Mouse (Mus musculus): ENCODE data around the gene Tacc2. TPM values are rescaled to one million over a fixed set of nuclear protein-coding genes. Genes with fewer than 3 reads are reported as not detected.
"Not testable (repeated sequence)": the region's sequence is repeated elsewhere in the genome, so short reads cannot be mapped to it uniquely, and the experiment has no call there.

Tacc2 gene
- polyA plus RNA-seq, 1 experiment from 2014 or later: 40.9 TPM

DNA sequence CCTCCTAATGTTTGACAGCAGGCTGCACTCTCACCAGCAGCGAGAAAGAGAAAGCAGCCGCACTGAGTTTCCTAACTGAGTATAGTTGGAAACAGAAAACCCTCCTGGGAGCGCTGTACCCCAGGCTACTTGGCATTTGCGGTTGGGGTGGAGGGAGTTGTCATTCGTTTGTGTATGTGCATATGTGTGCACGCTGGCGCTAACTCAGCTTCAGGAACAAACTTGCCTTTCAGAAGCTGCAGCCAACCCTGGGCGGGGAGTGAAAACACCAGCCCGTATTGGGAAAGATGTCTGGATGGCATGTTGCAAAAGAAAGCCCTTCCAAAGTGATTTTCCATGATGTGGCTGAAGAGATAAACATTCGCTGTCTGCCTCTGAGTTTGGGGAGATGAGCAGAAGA lies 257 bp upstream of the Tacc2 start:
- H3K4me3 ChIP-seq: no peak overlapping the region
- no peak for DNase-seq (ENCODE audit: low spot score)
- H3K36me3 ChIP-seq: no peaks in the 10 kb centered on the region
- WGBS: 39% methylated on average over 10 of the region's 10 CpGs
- H3K27me3 ChIP-seq (ENCODE audit: low read depth, poor library complexity, severe bottlenecking): no peaks in the 10 kb centered on the region
- peaks cover 16% of the 10 kb centered on the region for H3K4me1 ChIP-seq
- no peak overlapping the region for H3K27ac ChIP-seq (replicated peaks)
- no peaks in the 10 kb centered on the region for H3K9me3 ChIP-seq (replicated peaks)

GRCm38 (mm10) chr7:130578066-130578465 lies 828 bp downstream of the Tacc2 start:
- WGBS: 89% methylated on average over 2 of the region's 2 CpGs
- DNase-seq (ENCODE audit: low spot score): no peak

DNA sequence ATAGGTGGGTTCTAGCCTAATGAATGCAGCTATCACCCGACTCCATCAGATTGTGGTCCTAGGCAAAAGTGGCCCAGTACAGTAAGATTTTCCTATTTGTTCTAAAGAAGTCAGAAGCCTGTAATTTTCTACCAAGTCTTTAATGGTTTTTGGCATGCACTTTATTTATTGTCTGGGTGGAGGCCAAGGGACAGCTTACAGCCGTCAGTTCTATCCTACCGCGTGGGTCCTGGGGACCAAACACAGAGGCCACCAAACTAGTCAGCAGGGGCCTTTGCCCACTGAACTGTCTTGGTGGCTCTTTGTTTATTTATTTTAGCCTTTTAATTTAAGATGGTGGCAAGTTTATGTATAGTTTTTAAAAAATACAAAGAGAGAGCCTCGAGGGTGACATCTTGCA lies 1.4 kb downstream of the Tacc2 start:
- Histone ChIP-seq H3K27me3 (ENCODE audit: low read depth, poor library complexity, severe bottlenecking) (no peaks in the 10 kb centered on the region), H3K27ac (replicated peaks) (no peak overlapping the region), H3K36me3 (no peaks in the 10 kb centered on the region), H3K4me3 (no peak overlapping the region), H3K4me1 (peaks cover 16% of the 10 kb centered on the region), H3K9me3 (replicated peaks) (no peaks in the 10 kb centered on the region)
- DNase-seq (ENCODE audit: low spot score): no peak
- 90% methylated on average over 5 of the region's 5 CpGs for WGBS

More at GRCm38 (mm10) chr7:130578066-130578465, 828 bp downstream of the Tacc2 start:
- H3K4me3 ChIP-seq: no peak overlapping the region
- H3K27me3 ChIP-seq (ENCODE audit: low read depth, poor library complexity, severe bottlenecking): no peaks in the 10 kb centered on the region
- no peaks in the 10 kb centered on the region for H3K9me3 ChIP-seq (replicated peaks)
- no peak overlapping the region for H3K27ac ChIP-seq (replicated peaks)
- peaks cover 16% of the 10 kb centered on the region for H3K4me1 ChIP-seq
- no peaks in the 10 kb centered on the region for H3K36me3 ChIP-seq

DNA sequence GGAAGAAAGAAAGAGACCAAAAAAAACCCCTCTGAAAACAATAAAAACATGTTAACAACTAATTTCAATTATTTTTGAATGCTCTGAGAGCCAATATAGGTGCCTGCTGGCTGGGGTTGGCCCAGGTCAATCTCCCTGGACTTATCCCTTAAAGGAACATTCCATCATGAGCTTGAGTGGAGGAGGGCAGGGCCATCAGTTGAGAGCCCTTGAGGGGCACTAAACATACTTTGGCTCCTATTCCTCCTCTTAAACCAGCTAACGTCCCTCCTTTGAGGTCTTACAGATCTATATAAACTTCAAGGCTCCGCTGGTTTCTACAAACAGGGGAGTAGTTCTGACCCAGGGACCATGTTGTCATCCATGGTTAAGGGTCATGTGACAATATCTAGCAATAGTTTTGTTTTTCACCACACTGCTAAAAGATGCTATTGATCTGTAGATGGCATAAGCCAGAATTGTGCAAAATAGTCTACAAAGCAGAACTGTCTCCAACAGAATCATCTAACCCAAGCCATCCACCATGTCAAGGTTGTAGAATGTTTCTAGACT lies 9.4 kb downstream of the Tacc2 start:
- H3K27ac ChIP-seq (replicated peaks): no peak overlapping the region
- H3K4me3 ChIP-seq: no peak overlapping the region
- 84% methylated on average over 2 of the region's 2 CpGs for WGBS
- H3K4me1 ChIP-seq: peaks cover 20% of the 10 kb centered on the region
- H3K36me3 ChIP-seq: no peaks in the 10 kb centered on the region
- peaks cover 5% of the 10 kb centered on the region; the same call in 1 of the 2 replicates for H3K27me3 ChIP-seq (ENCODE audit: low read depth, poor library complexity, severe bottlenecking)
- no peaks in the 10 kb centered on the region for H3K9me3 ChIP-seq (replicated peaks)
- DNase-seq (ENCODE audit: low spot score): no peak

DNA sequence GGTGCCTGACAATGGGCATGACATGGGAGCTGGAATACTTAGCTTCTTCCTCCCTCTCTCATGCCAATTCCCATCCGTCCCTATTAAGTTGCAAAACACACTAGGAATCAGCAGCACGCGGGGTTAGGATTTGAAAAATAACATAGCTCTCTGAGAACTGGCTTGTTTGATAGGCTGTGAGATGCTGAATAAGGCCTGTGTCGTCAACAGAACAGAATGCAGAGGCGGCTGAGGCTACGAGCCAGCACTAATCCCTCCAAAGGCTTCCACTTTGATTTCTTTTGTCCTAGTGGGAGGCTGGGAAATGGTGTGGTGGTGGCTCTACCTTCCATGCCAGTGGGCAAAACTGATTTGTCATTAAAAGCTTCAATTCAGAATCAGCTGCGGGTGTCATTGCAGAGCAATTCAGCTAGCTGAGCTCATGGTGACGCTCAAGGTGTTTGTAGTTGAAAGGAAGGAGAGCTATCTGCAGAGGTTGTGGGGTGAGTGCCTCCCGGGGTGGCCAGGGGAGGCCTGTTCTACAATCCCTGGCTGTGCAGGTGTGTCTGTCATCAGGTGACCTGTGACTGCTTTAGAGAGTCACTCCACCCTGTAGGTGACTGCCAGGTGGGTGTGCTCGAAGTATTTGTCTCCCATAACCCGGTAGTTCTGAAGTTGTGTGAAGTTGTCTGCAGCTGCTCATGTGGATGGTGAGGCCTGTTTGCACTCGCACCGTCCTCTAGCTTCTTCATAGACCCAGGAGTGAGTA lies 13.0 kb downstream of the Tacc2 start:
- peaks cover 24% of the 10 kb centered on the region for H3K4me1 ChIP-seq
- H3K4me3 ChIP-seq: no peak overlapping the region
- H3K27ac ChIP-seq (replicated peaks): peak overlapping the region; percentile 78
- H3K9me3 ChIP-seq (replicated peaks): no peaks in the 10 kb centered on the region
- 40% methylated on average over 13 of the region's 13 CpGs for WGBS
- peak; percentile 30 for DNase-seq (ENCODE audit: low spot score)
- H3K27me3 ChIP-seq (ENCODE audit: low read depth, poor library complexity, severe bottlenecking): peaks cover 5% of the 10 kb centered on the region; the same call in 1 of the 2 replicates
- H3K36me3 ChIP-seq: no peaks in the 10 kb centered on the region

DNA sequence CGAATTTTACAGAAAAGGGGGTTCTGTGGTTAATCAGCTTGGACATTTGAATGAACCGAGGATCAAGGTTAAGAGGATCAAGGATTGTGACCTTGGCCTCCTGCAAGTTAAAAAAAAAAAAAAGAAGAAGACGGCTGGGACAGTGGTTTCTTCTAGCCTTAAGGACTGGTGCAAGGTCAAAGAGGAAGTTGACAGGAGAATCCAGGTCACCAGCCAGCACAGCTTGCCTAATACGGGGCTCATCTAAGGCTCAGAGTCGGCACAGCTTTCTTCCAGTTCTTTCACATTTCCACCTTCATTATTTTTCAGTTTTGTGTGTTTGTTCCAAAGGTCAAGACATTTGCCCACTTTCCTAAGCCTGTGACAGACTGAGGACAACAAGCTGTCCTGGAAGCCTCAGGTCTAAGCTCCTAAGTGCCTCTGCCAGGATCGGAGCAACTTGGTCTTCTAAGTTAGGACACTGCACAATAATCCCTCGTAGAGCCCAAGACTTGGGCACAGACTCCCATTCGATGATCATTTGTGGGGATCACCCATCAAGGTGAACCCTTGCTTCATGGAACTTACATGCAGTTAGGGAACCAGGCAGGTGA lies 13.7 kb downstream of the Tacc2 start:
- WGBS: 59% methylated on average over 8 of the region's 8 CpGs
- DNase-seq (ENCODE audit: low spot score): no peak
- H3K4me1 ChIP-seq: peaks cover 24% of the 10 kb centered on the region
- H3K36me3 ChIP-seq: no peaks in the 10 kb centered on the region
- no peak overlapping the region for H3K4me3 ChIP-seq
- peaks cover 5% of the 10 kb centered on the region; the same call in 1 of the 2 replicates for H3K27me3 ChIP-seq (ENCODE audit: low read depth, poor library complexity, severe bottlenecking)
- H3K27ac ChIP-seq (replicated peaks): peak overlapping the region; percentile 78
- no peaks in the 10 kb centered on the region for H3K9me3 ChIP-seq (replicated peaks)

GRCm38 (mm10) chr7:130592975-130593374 lies 15.7 kb downstream of the Tacc2 start:
- H3K4me1 ChIP-seq: peaks cover 39% of the 10 kb centered on the region
- not testable (repeated sequence) for H3K27ac ChIP-seq (replicated peaks); H3K27me3 ChIP-seq (ENCODE audit: low read depth, poor library complexity, severe bottlenecking); H3K36me3 ChIP-seq; H3K9me3 ChIP-seq (replicated peaks); DNase-seq (ENCODE audit: low spot score); H3K4me3 ChIP-seq
- WGBS: no CpG with 5 or more reads among the region's 11 CpGs

DNA sequence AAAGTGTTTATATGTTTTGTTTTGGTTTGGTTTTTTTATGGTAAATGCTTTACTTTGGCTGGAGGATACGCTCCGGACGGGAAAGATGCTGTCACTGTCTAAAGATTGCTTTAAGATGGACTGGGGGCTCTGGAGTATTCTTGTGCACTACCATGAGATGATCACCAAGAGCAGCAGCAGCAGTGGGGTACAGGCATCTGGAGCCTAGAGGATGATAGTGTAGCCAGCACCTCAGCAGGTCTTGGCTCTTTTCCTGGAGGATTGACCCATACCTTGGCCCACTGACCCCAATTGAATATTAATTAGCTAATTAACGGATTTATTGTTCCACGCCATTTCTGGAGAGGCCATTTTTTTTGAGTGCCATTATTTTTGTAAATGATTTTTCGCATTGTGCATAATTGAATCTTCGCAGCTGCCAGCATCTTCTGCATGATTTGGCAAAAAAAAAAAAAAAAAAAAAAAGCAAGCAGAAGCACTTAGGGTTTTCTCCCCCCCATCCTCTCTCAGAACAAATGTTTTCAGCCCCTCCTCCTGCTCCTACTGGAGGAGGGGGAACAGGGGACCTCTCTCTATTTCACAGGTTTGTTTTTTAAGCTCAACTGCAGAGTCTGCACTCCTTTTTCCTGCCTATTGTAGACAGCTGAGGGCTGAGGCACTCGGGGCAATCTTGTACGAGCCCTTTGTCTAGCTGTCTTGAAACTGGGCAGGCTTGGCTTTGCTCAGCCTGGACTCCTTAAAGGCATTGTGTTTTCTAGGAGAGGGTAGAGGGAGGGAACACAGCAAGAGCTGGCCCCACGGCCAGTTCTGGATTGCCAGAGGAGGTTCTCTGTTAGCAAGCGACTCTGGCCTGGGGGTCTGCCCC lies 16.4 kb downstream of the Tacc2 start:
- WGBS: 53% methylated on average over 8 of the region's 11 CpGs
- not testable (repeated sequence) for DNase-seq (ENCODE audit: low spot score); H3K36me3 ChIP-seq; H3K4me3 ChIP-seq; H3K27me3 ChIP-seq (ENCODE audit: low read depth, poor library complexity, severe bottlenecking); H3K9me3 ChIP-seq (replicated peaks)
- peaks cover 42% of the 10 kb centered on the region for H3K4me1 ChIP-seq
- peak overlapping the region; percentile 65; the same call in 1 of the 2 replicates for H3K27ac ChIP-seq (replicated peaks)

DNA sequence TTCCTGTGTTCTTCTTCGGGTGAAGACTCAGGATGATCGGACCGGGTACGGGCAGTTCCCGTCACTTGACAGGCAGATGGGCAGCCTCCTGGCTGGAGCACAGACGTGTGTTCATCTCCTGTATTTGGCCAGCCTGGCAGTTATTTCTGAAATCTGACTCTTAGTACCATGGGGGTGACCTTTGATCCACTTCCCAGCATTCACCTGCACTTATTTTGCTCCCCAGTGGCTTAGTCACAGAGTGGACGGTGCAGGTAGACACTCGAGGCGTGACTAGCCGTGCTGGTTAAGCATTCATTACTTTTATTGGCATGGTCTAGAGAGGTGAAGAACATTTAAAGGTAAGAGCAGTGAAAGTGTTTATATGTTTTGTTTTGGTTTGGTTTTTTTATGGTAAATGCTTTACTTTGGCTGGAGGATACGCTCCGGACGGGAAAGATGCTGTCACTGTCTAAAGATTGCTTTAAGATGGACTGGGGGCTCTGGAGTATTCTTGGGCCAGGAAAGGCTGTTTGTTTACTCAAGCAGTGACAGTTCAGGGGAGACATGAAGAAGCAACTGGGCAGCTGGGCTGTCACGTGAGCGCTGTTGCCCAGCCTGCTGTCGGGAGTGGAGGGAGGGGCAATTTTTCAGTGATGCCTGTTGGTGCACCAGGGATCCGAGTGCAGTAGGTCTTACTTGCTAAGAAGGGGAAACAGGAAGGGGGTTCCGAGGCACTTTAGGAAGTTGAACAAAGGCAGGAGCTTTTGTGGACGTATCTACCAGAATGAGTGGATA lies 19.0 kb downstream of the Tacc2 start:
- Histone ChIP-seq H3K27ac (replicated peaks) (peak overlapping the region; percentile 2; the same call in 1 of the 2 replicates), H3K4me1 (peaks cover 22% of the 10 kb centered on the region)
- H3K9me3 ChIP-seq (replicated peaks); DNase-seq (ENCODE audit: low spot score); H3K36me3 ChIP-seq; H3K27me3 ChIP-seq (ENCODE audit: low read depth, poor library complexity, severe bottlenecking); H3K4me3 ChIP-seq: not testable (repeated sequence)
- 64% methylated on average over 9 of the region's 19 CpGs for WGBS

- Histone ChIP-seq H3K36me3 (no peaks in the 10 kb centered on the region), H3K27ac (replicated peaks) (peak overlapping the region; percentile 13; the same call in 1 of the 2 replicates), H3K4me1 (peaks cover 22% of the 10 kb centered on the region), H3K4me3 (no peak overlapping the region), H3K27me3 (ENCODE audit: low read depth, poor library complexity, severe bottlenecking) (no peaks in the 10 kb centered on the region), H3K9me3 (replicated peaks) (no peaks in the 10 kb centered on the region)
- no peak for DNase-seq (ENCODE audit: low spot score)
- WGBS: 69% methylated on average over 6 of the region's 6 CpGs
Measured at GRCm38 (mm10) chr7:130597546-130597945, 20.3 kb downstream of the Tacc2 start.

DNA sequence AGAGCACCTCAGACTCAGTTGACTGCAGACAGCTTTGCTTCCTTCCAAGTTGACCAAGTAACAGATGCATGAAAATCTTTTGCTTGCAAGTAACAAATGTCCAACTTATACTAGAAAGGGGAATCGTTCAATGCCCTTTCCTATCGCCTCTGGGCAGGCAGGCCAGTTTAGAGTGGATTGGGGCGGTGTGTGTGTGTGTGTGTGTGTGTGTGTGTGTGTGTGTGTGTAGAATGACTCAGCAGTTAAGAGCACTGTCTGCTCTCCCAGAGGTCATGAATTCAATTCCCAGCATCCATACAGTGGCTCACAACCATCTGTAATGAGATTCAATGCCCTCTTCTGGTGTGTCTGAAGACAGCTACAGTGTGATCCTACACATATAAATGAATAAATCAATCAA lies 22.8 kb downstream of the Tacc2 start:
- no peak for DNase-seq (ENCODE audit: low spot score)
- Histone ChIP-seq H3K4me1 (peaks cover 18% of the 10 kb centered on the region), H3K9me3 (replicated peaks) (no peaks in the 10 kb centered on the region), H3K36me3 (no peaks in the 10 kb centered on the region), H3K4me3 (no peak overlapping the region), H3K27me3 (ENCODE audit: low read depth, poor library complexity, severe bottlenecking) (no peaks in the 10 kb centered on the region), H3K27ac (replicated peaks) (no peak overlapping the region)
- 96% methylated on average over 3 of the region's 3 CpGs for WGBS

DNA sequence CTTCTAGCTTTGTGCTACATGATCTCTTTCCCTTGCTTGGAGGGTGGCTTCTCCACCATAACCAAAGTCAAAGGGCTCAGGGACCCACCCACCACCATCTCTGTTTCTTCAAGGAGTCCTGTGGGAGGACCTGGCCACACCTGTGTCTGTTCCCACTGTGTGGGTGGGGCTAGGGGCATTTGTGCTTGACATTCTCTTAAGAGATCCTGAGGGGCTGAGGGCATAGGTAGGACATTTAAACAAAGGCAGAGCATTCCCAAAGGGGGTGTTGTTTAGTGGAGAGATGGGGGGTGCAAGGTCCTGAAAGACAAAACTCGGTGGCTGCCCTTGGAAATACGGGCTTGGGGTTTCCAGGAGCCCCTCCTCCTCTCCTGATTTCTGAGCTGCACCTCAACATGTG lies 23.3 kb downstream of the Tacc2 start:
- WGBS: 72% methylated on average over 2 of the region's 2 CpGs
- Histone ChIP-seq H3K27me3 (ENCODE audit: low read depth, poor library complexity, severe bottlenecking) (no peaks in the 10 kb centered on the region), H3K27ac (replicated peaks) (no peak overlapping the region), H3K9me3 (replicated peaks) (no peaks in the 10 kb centered on the region), H3K4me3 (no peak overlapping the region), H3K36me3 (no peaks in the 10 kb centered on the region), H3K4me1 (peaks cover 18% of the 10 kb centered on the region)
- DNase-seq (ENCODE audit: low spot score): no peak
